Mouse (Mus musculus) limb, embryonic 15.5 days (tissue): Measurements from ENCODE around the gene Efcab11. TPM values are rescaled to one million over a fixed set of nuclear protein-coding genes. Genes with fewer than 3 reads are reported as not detected.

Source experiments
- ATAC-seq: fragments of 200-750 bp; cut with Nextera tagmentation; 2 replicates; pipeline ENCODE4 v1.8.0; 2017; ENCODE audit warnings: low read depth, moderate TSS enrichment; ENCODE audit not compliant: insufficient number of reproducible peaks, low FRiP score, low TSS enrichment
- H3K27ac ChIP-seq: fragments of 300-500 bp; sonication (generic); 2 replicates; pipeline ENCODE4 v1.5.1; 2015; ENCODE audit warnings: moderate library complexity, mild to moderate bottlenecking, inconsistent platforms
- H3K27me3 ChIP-seq: fragments of 300-500 bp; sonication (generic); 2 replicates; pipeline ENCODE4 v1.6.1; 2015; ENCODE audit warnings: inconsistent platforms
- H3K36me3 ChIP-seq: fragments of 300-500 bp; sonication (generic); 2 replicates; pipeline ENCODE4 v1.6.1; 2015; ENCODE audit warnings: inconsistent platforms
- H3K4me1 ChIP-seq: fragments of 300-500 bp; sonication (generic); 2 replicates; pipeline ENCODE4 v1.6.1; 2015; ENCODE audit warnings: inconsistent platforms
- H3K4me2 ChIP-seq: fragments of 300-500 bp; sonication (generic); 2 replicates; pipeline ENCODE4 v1.6.1; 2015; ENCODE audit warnings: mild to moderate bottlenecking, inconsistent platforms
- H3K4me3 ChIP-seq: fragments of 300-500 bp; sonication (generic); 2 replicates; pipeline ENCODE4 v1.5.1; 2015; ENCODE audit warnings: mild to moderate bottlenecking, inconsistent platforms
- H3K9ac ChIP-seq: fragments of 300-500 bp; sonication (generic); 2 replicates; pipeline ENCODE4 v1.6.1; 2015; ENCODE audit warnings: inconsistent platforms
- H3K9me3 ChIP-seq: fragments of 300-500 bp; sonication (generic); 2 replicates; pipeline ENCODE4 v1.6.1; 2016; ENCODE audit warnings: inconsistent platforms
- WGBS: fragments of 180-500 bp; shearing (Covaris S2); methylation state at CpG from one replicate; pipeline ENCODE4 v1.1.7; 2015; 5-methylcytosine and 5-hydroxymethylcytosine counted together
- polyA plus RNA-seq: library from polyadenylated mRNA; unstranded; fragments of >200 nt; fragmentation: Nextera tagmentation; extraction: Ambion mirVana; gene quantifications from 2 replicates; pipeline ENCODE4 v1.2.1, GENCODE M21; 2015

Gene Efcab11
- polyA plus RNA-seq = 8.6 and 9.2 TPM in 2 replicates

- Histone ChIP-seq H3K27me3 (no peaks in the 10 kb centered on the region), H3K4me3 (peak within 1 kb of the TSS; percentile 84), H3K27ac (peak within 1 kb of the TSS; percentile 87), H3K4me1 (peaks cover 15% of the 10 kb centered on the region), H3K36me3 (no peaks in the 10 kb centered on the region), H3K9ac (peak within 1 kb of the TSS; percentile 91), H3K9me3 (no peaks in the 10 kb centered on the region), H3K4me2 (peak within 1 kb of the TSS; percentile 95)
- WGBS = under 1% methylated on average over 66 of the region's 73 CpGs
- peak; percentile 88 for ATAC-seq
Measured at GRCm38 (mm10) chr12:99884269-99885261, at the start of gene Efcab11, which contains the start of gene Tdp1. Efcab11 (minus strand) TSS chr12:99884439. Tdp1 (plus strand) TSS chr12:99884517.

DNA sequence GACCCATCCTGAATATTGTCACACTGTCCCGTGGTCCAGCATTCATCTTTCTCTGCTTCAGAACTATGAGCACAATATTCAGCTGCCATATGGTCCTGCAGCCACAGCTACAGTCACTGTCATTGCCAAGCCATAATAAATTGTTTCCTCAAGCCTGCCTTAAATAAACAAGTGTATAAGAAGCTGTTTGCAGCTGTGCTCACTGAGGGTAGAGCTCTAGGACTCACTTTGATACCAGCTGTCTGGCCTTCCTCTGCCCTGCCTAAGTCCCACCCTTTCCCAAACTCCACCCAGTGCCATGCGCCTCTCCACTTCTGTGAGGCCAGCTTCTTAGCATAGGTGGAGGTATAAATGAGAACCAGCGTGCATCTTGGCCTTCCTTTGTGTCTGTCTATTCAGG is 49.4 kb upstream of the Efcab11 start:
- Histone ChIP-seq H3K4me1 (no peaks in the 10 kb centered on the region), H3K27me3 (no peaks in the 10 kb centered on the region), H3K9ac (no peak overlapping the region), H3K27ac (no peak overlapping the region), H3K4me2 (no peak overlapping the region), H3K36me3 (peaks cover 36% of the 10 kb centered on the region), H3K9me3 (no peaks in the 10 kb centered on the region), H3K4me3 (no peak overlapping the region)
- WGBS = 89% methylated on average over 3 of the region's 3 CpGs
- ATAC-seq = no peak

GRCm38 (mm10) chr12:99932245-99932644 is 48.0 kb upstream of the Efcab11 start:
- Histone ChIP-seq H3K4me2 (no peak overlapping the region), H3K36me3 (peaks cover 36% of the 10 kb centered on the region), H3K27ac (no peak overlapping the region), H3K27me3 (no peaks in the 10 kb centered on the region), H3K9ac (no peak overlapping the region), H3K9me3 (no peaks in the 10 kb centered on the region), H3K4me3 (no peak overlapping the region), H3K4me1 (no peaks in the 10 kb centered on the region)
- 91% methylated on average over 4 of the region's 4 CpGs for WGBS
- no peak for ATAC-seq

DNA sequence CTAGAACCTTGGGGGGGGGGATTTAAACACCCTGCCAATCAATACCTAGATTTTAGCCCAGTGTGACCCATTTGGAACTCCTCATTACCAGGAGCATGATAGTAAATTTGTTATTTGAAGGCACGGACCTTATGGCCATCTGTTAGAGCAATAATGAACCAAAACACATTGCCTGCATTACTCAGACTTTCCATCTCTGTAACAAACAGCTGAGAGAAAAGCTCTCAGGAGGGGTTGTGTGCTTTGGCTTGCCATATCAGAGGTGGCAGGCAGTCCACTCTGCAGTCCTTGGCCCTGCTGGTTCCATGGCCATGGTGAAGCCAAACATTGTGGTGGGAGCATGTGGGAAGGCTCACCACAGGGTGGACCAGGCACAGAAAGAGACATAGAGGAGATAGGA is 44.9 kb upstream of the Efcab11 start:
- Histone ChIP-seq H3K4me3 (no peak overlapping the region), H3K4me2 (no peak overlapping the region), H3K36me3 (peaks cover 16% of the 10 kb centered on the region; the same call in 1 of the 2 replicates), H3K4me1 (no peaks in the 10 kb centered on the region), H3K27ac (no peak overlapping the region), H3K27me3 (no peaks in the 10 kb centered on the region), H3K9me3 (no peaks in the 10 kb centered on the region), H3K9ac (no peak overlapping the region)
- no peak for ATAC-seq
- WGBS = 53% methylated on average over 1 of the region's 1 CpGs

DNA sequence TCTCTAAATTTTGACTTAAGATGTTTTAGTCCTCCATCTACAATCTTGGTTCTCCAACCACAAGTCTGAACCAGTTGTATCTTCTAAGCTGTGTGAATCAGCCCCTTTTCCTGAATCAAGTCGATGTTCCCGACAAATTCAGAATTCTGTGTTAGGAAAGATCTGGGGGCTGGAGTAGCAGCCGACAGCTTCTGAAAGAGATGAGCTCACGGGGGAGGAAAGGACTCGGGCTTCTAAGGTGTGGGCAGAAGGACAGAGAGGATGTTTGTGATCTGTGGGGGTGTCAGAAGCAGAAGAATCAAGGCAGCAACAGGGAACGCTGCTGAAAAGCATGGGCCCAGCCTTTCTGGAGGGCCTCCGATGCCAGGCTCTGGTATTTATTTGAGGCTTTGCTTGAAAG is 44.1 kb upstream of the Efcab11 start:
- Histone ChIP-seq H3K4me1 (no peaks in the 10 kb centered on the region), H3K27me3 (no peaks in the 10 kb centered on the region), H3K9ac (no peak overlapping the region), H3K36me3 (peaks cover 16% of the 10 kb centered on the region; the same call in 1 of the 2 replicates), H3K4me3 (no peak overlapping the region), H3K4me2 (no peak overlapping the region), H3K27ac (no peak overlapping the region), H3K9me3 (no peaks in the 10 kb centered on the region)
- 91% methylated on average over 7 of the region's 7 CpGs for WGBS
- ATAC-seq = no peak

GRCm38 (mm10) chr12:99923703-99924102 is 39.5 kb upstream of the Efcab11 start:
- WGBS = 78% methylated on average over 5 of the region's 5 CpGs
- peaks cover 25% of the 10 kb centered on the region for H3K36me3 ChIP-seq

DNA sequence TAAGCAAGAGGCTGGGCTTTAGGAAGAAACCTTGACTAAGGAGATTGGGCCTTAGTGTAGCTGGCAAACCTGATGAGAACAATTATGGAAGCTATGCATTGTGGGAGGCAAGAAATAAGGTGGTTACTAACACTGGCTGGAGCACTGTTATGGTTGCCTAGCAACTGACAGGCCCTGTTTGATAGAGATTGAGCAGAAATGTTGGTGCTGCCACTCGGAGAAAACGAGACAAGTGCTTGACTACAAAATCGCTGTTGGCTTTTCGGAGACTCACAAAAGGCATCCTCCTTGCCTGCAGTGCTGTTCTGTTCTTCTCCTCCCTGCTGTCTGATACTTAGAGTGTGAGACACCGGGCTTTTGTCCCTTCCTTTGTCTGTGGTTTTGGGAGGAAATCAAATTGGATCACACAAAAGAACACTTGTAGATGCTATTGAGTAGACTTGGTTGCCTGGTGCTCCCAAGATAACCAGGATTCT is 38.9 kb upstream of the Efcab11 start:
- no peak for ATAC-seq

More at GRCm38 (mm10) chr12:99923703-99924102, 39.5 kb upstream of the Efcab11 start:
- Histone ChIP-seq H3K27me3 (no peaks in the 10 kb centered on the region), H3K4me1 (no peaks in the 10 kb centered on the region), H3K4me2 (no peak overlapping the region), H3K9ac (no peak overlapping the region), H3K4me3 (no peak overlapping the region), H3K9me3 (no peaks in the 10 kb centered on the region), H3K27ac (no peak overlapping the region)
- ATAC-seq = no peak

DNA sequence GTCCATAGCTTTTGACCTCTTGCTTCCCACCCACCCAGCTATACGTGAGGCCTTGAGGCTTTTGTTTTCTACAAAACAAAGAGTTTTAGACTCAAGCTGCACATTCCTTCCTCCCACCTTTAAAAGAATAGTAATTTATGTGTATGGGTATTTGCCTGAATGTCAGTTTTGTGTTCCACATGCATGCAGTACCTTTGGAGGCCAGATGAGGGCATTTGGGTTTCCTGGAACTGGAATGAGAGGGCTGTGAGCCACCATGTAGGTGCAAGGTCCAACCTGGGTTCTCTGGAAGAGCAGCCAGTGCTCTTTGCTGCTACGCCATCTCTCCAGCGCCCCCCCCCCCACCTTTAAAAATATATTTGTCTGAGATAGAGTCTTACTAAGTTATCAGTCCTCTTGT is 36.8 kb upstream of the Efcab11 start:
- no peak for ATAC-seq
- Histone ChIP-seq H3K27me3 (no peaks in the 10 kb centered on the region), H3K4me1 (no peaks in the 10 kb centered on the region), H3K4me3 (no peak overlapping the region), H3K4me2 (no peak overlapping the region), H3K9ac (no peak overlapping the region), H3K27ac (no peak overlapping the region), H3K9me3 (no peaks in the 10 kb centered on the region), H3K36me3 (peaks cover 21% of the 10 kb centered on the region)
- WGBS = 84% methylated on average over 3 of the region's 3 CpGs

More for the DNA sequence above, 38.9 kb upstream of the Efcab11 start:
- H3K4me3 ChIP-seq = no peak overlapping the region
- no peak overlapping the region for H3K4me2 ChIP-seq
- H3K4me1 ChIP-seq = no peaks in the 10 kb centered on the region
- no peaks in the 10 kb centered on the region for H3K27me3 ChIP-seq
- H3K36me3 ChIP-seq = peaks cover 26% of the 10 kb centered on the region
- no peaks in the 10 kb centered on the region for H3K9me3 ChIP-seq
- 74% methylated on average over 5 of the region's 5 CpGs for WGBS
- H3K27ac ChIP-seq = no peak overlapping the region
- no peak overlapping the region for H3K9ac ChIP-seq

DNA sequence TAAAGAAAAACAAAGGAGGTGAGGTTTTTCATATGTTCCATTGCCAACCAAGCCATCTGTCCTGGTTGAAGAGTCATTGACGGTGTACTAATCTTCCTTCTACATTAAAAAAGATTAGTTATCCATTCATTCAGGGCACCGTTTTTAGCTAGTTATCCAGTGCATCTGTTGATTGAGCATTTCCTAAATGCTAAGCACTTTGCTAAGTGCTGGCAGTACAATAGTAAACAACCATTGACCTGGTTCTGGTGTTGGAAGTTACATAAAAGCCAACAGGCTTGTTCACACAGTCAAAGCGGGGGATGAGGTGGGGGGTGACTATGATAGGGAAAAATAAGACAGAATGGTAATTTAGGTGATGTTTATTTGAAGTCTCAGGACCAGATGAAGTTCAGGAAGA is 35.4 kb upstream of the Efcab11 start:
- no peak overlapping the region for H3K9ac ChIP-seq
- H3K9me3 ChIP-seq = no peaks in the 10 kb centered on the region
- peaks cover 31% of the 10 kb centered on the region for H3K36me3 ChIP-seq
- no peak overlapping the region for H3K4me3 ChIP-seq
- no peak overlapping the region for H3K4me2 ChIP-seq
- ATAC-seq = no peak
- WGBS = 90% methylated on average over 3 of the region's 3 CpGs
- no peaks in the 10 kb centered on the region for H3K4me1 ChIP-seq
- H3K27ac ChIP-seq = no peak overlapping the region
- no peaks in the 10 kb centered on the region for H3K27me3 ChIP-seq

- H3K4me2 ChIP-seq = no peak overlapping the region
- no peak for ATAC-seq
- no peaks in the 10 kb centered on the region for H3K4me1 ChIP-seq
- peaks cover 33% of the 10 kb centered on the region for H3K36me3 ChIP-seq
- H3K27me3 ChIP-seq = no peaks in the 10 kb centered on the region
- H3K27ac ChIP-seq = no peak overlapping the region
- no peaks in the 10 kb centered on the region for H3K9me3 ChIP-seq
- H3K4me3 ChIP-seq = no peak overlapping the region
- H3K9ac ChIP-seq = no peak overlapping the region
- 79% methylated on average over 15 of the region's 15 CpGs for WGBS
Measured at GRCm38 (mm10) chr12:99917800-99918427, 33.7 kb upstream of the Efcab11 start.

- no peaks in the 10 kb centered on the region for H3K27me3 ChIP-seq
- H3K9me3 ChIP-seq = no peaks in the 10 kb centered on the region
- H3K4me3 ChIP-seq = no peak overlapping the region
- H3K4me2 ChIP-seq = no peak overlapping the region
- no peak overlapping the region for H3K27ac ChIP-seq
- no peaks in the 10 kb centered on the region for H3K4me1 ChIP-seq
- no peak overlapping the region for H3K9ac ChIP-seq
- H3K36me3 ChIP-seq = peaks cover 61% of the 10 kb centered on the region
- 88% methylated on average over 12 of the region's 12 CpGs for WGBS
- no peak for ATAC-seq
Measured at GRCm38 (mm10) chr12:99911466-99911865, 27.2 kb upstream of the Efcab11 start.

DNA sequence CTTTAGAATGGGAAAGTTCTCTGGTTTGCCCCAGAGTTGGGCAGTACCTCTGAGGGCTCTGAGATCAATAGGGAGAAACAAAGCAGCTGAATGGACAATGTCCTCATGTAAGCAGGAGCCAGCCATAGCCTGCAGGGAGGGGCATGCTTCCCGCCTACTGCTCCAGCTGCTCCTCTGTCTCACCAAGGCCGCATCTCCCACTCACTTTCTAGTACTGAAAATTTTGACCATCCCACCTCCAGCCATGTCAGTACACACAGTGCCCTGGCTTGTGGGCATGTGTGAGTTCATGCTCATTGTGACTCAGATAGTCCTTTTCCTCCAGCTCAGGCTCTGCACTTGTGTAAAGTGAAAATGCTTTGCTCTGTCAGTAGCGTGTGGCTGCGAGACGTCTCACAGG is 20.3 kb upstream of the Efcab11 start:
- Histone ChIP-seq H3K9me3 (no peaks in the 10 kb centered on the region), H3K27me3 (no peaks in the 10 kb centered on the region), H3K4me3 (no peak overlapping the region), H3K27ac (no peak overlapping the region), H3K9ac (no peak overlapping the region), H3K4me1 (no peaks in the 10 kb centered on the region), H3K36me3 (peaks cover 66% of the 10 kb centered on the region), H3K4me2 (no peak overlapping the region)
- ATAC-seq = no peak
- WGBS = 91% methylated on average over 5 of the region's 5 CpGs
